Mouse (Mus musculus) ES-Bruce4 (cell line): Measurements from ENCODE around the gene Mettl7b. TPM values are rescaled to one million over a fixed set of nuclear protein-coding genes. Genes with fewer than 3 reads are reported as not detected.

Source experiments
- H3K27ac ChIP-seq: 2 replicates; pipeline ENCODE4 v1.5.1; 2012; ENCODE audit warnings: low read length, inconsistent platforms; ENCODE audit not compliant: insufficient read depth
- H3K27me3 ChIP-seq: 2 replicates; pipeline ENCODE4 v1.6.1; 2012; ENCODE audit warnings: mild to moderate bottlenecking, low read length, inconsistent platforms; ENCODE audit not compliant: control insufficient read depth, poor library complexity, insufficient read depth, severe bottlenecking
- H3K36me3 ChIP-seq: 2 replicates; pipeline ENCODE4 v1.6.1; 2012; ENCODE audit warnings: inconsistent platforms, mild to moderate bottlenecking, low read length, moderate library complexity; ENCODE audit not compliant: control insufficient read depth, poor library complexity, insufficient read depth, severe bottlenecking
- H3K4me1 ChIP-seq: one replicate; pipeline ENCODE4 v1.8.1; 2011; ENCODE audit warnings: low read length; ENCODE audit not compliant: control insufficient read depth, insufficient read depth
- H3K4me3 ChIP-seq: 2 replicates; pipeline ENCODE4 v1.5.1; 2011; ENCODE audit warnings: low read depth, mild to moderate bottlenecking, low read length
- H3K9ac ChIP-seq: 2 replicates; pipeline ENCODE4 v1.6.1; 2012; ENCODE audit warnings: low read depth, mild to moderate bottlenecking, inconsistent platforms; ENCODE audit not compliant: poor library complexity, severe bottlenecking
- H3K9me3 ChIP-seq: replicated peaks from 2 replicates; pipeline ENCODE4 v1.6.1; 2012; ENCODE audit warnings: mild to moderate bottlenecking, low read length, inconsistent platforms; ENCODE audit not compliant: control insufficient read depth, poor library complexity, insufficient read depth, severe bottlenecking
- CTCF ChIP-seq: IDR thresholded peaks from one replicate; pipeline ENCODE4 v1.8.1; 2011; ENCODE audit warnings: low read depth, low read length
- EP300 ChIP-seq: IDR thresholded peaks from 2 replicates; pipeline ENCODE4 v1.6.1; 2011; ENCODE audit warnings: low read depth, low read length; ENCODE audit not compliant: insufficient read depth
- POLR2A ChIP-seq: IDR thresholded peaks from one replicate; pipeline ENCODE4 v1.8.1; 2011; ENCODE audit warnings: low read length; ENCODE audit not compliant: insufficient read depth
- polyA plus RNA-seq: library from polyadenylated mRNA; stranded (reverse); fragments of >200 nt; gene quantifications from 2 replicates; pipeline ENCODE4 v1.2.4, GENCODE M21; 2011; ENCODE audit warnings: low read depth; ENCODE audit not compliant: missing spikeins, insufficient read depth, insufficient read length

Mettl7b gene
- polyA plus RNA-seq, 1 experiment = not detected

- Histone ChIP-seq H3K27me3 (no peaks in the 10 kb centered on the region), H3K4me1 (no peaks in the 10 kb centered on the region), H3K27ac (no peak overlapping the region), H3K9ac (no peak overlapping the region), H3K36me3 (no peaks in the 10 kb centered on the region), H3K4me3 (no peak overlapping the region), H3K9me3 (no peaks in the 10 kb centered on the region)
- TF ChIP-seq EP300 (no peak), CTCF (no peak), POLR2A (no peak)
Observed at GRCm38 (mm10) chr10:128958340-128958739, 2.4 kb downstream of the Mettl7b start.

- H3K27ac ChIP-seq = no peak overlapping the region
- no peaks in the 10 kb centered on the region for H3K4me1 ChIP-seq
- no peaks in the 10 kb centered on the region for H3K9me3 ChIP-seq
- TF ChIP-seq CTCF (no peak), EP300 (no peak), POLR2A (no peak)
- H3K9ac ChIP-seq = no peak overlapping the region
- no peaks in the 10 kb centered on the region for H3K36me3 ChIP-seq
- no peak overlapping the region for H3K4me3 ChIP-seq
- H3K27me3 ChIP-seq = no peaks in the 10 kb centered on the region
Observed at GRCm38 (mm10) chr10:128950208-128950887, 10.4 kb downstream of the Mettl7b start.

- Histone ChIP-seq H3K4me3 (no peak overlapping the region), H3K4me1 (no peaks in the 10 kb centered on the region), H3K9me3 (no peaks in the 10 kb centered on the region), H3K9ac (no peak overlapping the region), H3K27ac (no peak overlapping the region), H3K36me3 (no peaks in the 10 kb centered on the region), H3K27me3 (no peaks in the 10 kb centered on the region)
- TF ChIP-seq EP300 = no peak
- no peak for TF ChIP-seq POLR2A
- no peak for TF ChIP-seq CTCF
Observed at GRCm38 (mm10) chr10:128947496-128947895, 13.3 kb downstream of the Mettl7b start.

- no peak overlapping the region for H3K27ac ChIP-seq
Observed at GRCm38 (mm10) chr10:128945675-128946074, 15.1 kb downstream of the Mettl7b start.

GRCm38 (mm10) chr10:128940475-128941061 is 20.2 kb downstream of the Mettl7b start:
- TF ChIP-seq POLR2A (no peak), EP300 (no peak), CTCF (no peak)
- Histone ChIP-seq H3K4me1 (no peaks in the 10 kb centered on the region), H3K9ac (no peak overlapping the region), H3K27ac (no peak overlapping the region), H3K4me3 (no peak overlapping the region), H3K9me3 (no peaks in the 10 kb centered on the region), H3K36me3 (no peaks in the 10 kb centered on the region), H3K27me3 (no peaks in the 10 kb centered on the region)

More at GRCm38 (mm10) chr10:128945675-128946074, 15.1 kb downstream of the Mettl7b start:
- Histone ChIP-seq H3K9me3 (no peaks in the 10 kb centered on the region), H3K9ac (no peak overlapping the region), H3K4me1 (no peaks in the 10 kb centered on the region), H3K36me3 (no peaks in the 10 kb centered on the region), H3K4me3 (no peak overlapping the region), H3K27me3 (no peaks in the 10 kb centered on the region)
- no peak for TF ChIP-seq POLR2A
- TF ChIP-seq EP300 = no peak
- TF ChIP-seq CTCF = peak; percentile 98

- H3K9ac ChIP-seq = no peak overlapping the region
- peaks cover 3% of the 10 kb centered on the region for H3K4me1 ChIP-seq
- H3K9me3 ChIP-seq = no peaks in the 10 kb centered on the region
- TF ChIP-seq EP300 = no peak
- TF ChIP-seq POLR2A = no peak
- no peak for TF ChIP-seq CTCF
- H3K4me3 ChIP-seq = no peak overlapping the region
- no peaks in the 10 kb centered on the region for H3K27me3 ChIP-seq
- no peaks in the 10 kb centered on the region for H3K36me3 ChIP-seq
- H3K27ac ChIP-seq = no peak overlapping the region
Observed at GRCm38 (mm10) chr10:128938974-128939373, 21.8 kb downstream of the Mettl7b start.
